Mouse (Mus musculus) heart, embryonic 12.5 days (tissue): Measurements from ENCODE around the gene Acap2. TPM values are rescaled to one million over a fixed set of nuclear protein-coding genes. Genes with fewer than 3 reads are reported as not detected.

ENCODE experiments used
- ATAC-seq: fragments of 200-750 bp; cut with Nextera tagmentation; 2 replicates; pipeline ENCODE4 v1.8.0; 2017; ENCODE audit warnings: moderate TSS enrichment, moderate library complexity; ENCODE audit not compliant: insufficient number of reproducible peaks, low FRiP score
- H3K27ac ChIP-seq: fragments of 300-500 bp; sonication (generic); 2 replicates; pipeline ENCODE4 v1.5.1; 2016; ENCODE audit warnings: mild to moderate bottlenecking, moderate library complexity; ENCODE audit not compliant: poor library complexity, severe bottlenecking
- H3K27me3 ChIP-seq: fragments of 300-500 bp; sonication (generic); replicated peaks from 2 replicates; pipeline ENCODE4 v1.6.1; 2016; ENCODE audit warnings: mild to moderate bottlenecking, moderate library complexity
- H3K36me3 ChIP-seq: fragments of 300-500 bp; sonication (generic); 2 replicates; pipeline ENCODE4 v1.6.1; 2016; ENCODE audit warnings: mild to moderate bottlenecking, moderate library complexity
- H3K4me1 ChIP-seq: fragments of 300-500 bp; sonication (generic); replicated peaks from 2 replicates; pipeline ENCODE4 v1.6.1; 2016; ENCODE audit warnings: mild to moderate bottlenecking
- H3K4me2 ChIP-seq: fragments of 300-500 bp; sonication (generic); 2 replicates; pipeline ENCODE4 v1.6.1; 2016; ENCODE audit warnings: mild to moderate bottlenecking, moderate library complexity
- H3K4me3 ChIP-seq: fragments of 300-500 bp; sonication (generic); 2 replicates; pipeline ENCODE4 v1.5.1; 2016; ENCODE audit warnings: mild to moderate bottlenecking
- H3K9ac ChIP-seq: fragments of 300-500 bp; sonication (generic); 2 replicates; pipeline ENCODE4 v1.6.1; 2016; ENCODE audit warnings: mild to moderate bottlenecking, moderate library complexity
- H3K9me3 ChIP-seq: fragments of 300-500 bp; sonication (generic); replicated peaks from 2 replicates; pipeline ENCODE4 v1.6.1; 2016; ENCODE audit warnings: mild to moderate bottlenecking, moderate library complexity
- WGBS: fragments of 180-500 bp; shearing (Covaris S2); methylation state at CpG from one replicate; pipeline ENCODE4 v1.1.7; 2016; 5-methylcytosine and 5-hydroxymethylcytosine counted together
- polyA plus RNA-seq: library from polyadenylated mRNA; unstranded; fragments of >200 nt; fragmentation: Nextera tagmentation; extraction: Ambion mirVana; gene quantifications from 2 replicates; pipeline ENCODE4 v1.2.1, GENCODE M21; 2016

Gene Acap2
- polyA plus RNA-seq, 1 experiment from 2014 or later, result 17.0 TPM

DNA sequence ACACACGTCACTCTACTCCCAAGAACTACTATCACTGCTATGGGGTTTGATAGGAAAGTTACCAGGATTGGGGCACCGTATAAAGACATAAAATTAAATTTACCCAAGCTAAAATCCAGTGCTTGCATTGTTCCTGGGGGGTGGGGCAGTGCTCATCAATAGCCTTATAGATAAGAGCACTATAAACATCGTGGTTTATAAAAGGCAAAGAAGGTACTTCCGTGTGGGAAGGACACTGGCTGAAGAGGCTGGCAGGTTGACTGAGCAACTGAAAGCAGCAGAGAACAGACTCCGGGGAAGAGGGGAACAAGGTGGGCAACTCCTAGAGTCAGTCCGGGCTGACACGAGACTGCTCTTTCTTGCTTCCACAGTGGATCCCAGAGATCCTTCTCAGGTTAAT lies 33.1 kb downstream of the Acap2 start:
- no peak overlapping the region for H3K4me2 ChIP-seq
- no peaks in the 10 kb centered on the region; the same call in 1 of the 2 replicates for H3K9me3 ChIP-seq
- no peaks in the 10 kb centered on the region for H3K27me3 ChIP-seq
- no peak overlapping the region for H3K27ac ChIP-seq
- no peak for ATAC-seq
- no peak overlapping the region for H3K9ac ChIP-seq
- H3K4me1 ChIP-seq, result peaks cover 25% of the 10 kb centered on the region
- H3K4me3 ChIP-seq, result no peak overlapping the region
- 0 out of 2 replicates have a peak, but pooled peaks cover 1% of the 10 kb centered on the region for H3K36me3 ChIP-seq
- 59% methylated on average over 7 of the region's 7 CpGs for WGBS

DNA sequence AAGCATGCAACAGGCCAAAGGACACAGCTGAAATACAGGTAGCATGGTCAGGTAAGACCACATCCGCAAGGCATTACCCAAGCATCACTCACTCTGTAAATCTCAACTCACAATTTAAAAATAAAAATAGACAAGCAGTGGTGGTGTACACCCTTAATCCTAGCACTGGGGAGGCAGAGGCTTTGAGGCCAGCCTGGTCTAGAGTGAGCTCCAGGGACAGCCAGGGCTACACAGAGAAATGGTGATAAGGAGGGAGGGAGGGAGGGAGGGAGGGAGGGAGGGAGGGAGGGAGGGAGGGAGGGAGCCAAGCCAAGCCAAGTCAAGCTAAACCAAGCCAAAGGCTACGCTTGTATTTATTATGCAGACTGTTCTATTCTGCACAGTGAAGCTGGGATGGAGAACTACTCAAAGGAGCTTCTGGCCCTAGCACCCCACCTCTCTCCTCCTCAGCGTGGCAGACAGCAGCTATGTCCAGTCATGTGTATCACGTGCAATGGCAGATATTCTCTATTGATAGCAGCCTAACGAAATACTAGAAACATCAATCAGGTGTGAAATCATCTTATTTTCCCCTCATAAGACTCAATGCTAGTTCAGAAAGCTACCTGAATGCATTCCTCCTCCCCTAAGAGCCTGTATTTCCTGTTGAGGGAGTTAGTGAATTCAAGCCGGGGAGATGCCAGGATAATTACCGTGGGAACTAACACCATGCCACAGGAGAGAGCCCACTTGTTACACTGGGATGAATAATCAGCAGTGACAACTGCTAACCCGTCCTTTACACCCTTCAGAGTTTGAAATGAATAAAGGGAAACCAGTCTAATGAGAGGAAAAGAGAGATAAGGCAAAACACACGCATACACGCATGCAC lies 33.8 kb downstream of the Acap2 start:
- WGBS, result 63% methylated on average over 10 of the region's 10 CpGs
- Histone ChIP-seq H3K9ac (no peak overlapping the region), H3K36me3 (0 out of 2 replicates have a peak, but pooled peaks cover 2% of the 10 kb centered on the region), H3K4me1 (peaks cover 25% of the 10 kb centered on the region), H3K27ac (no peak overlapping the region), H3K4me2 (no peak overlapping the region), H3K9me3 (no peaks in the 10 kb centered on the region; the same call in 1 of the 2 replicates), H3K27me3 (no peaks in the 10 kb centered on the region), H3K4me3 (no peak overlapping the region)
- no peak for ATAC-seq

DNA sequence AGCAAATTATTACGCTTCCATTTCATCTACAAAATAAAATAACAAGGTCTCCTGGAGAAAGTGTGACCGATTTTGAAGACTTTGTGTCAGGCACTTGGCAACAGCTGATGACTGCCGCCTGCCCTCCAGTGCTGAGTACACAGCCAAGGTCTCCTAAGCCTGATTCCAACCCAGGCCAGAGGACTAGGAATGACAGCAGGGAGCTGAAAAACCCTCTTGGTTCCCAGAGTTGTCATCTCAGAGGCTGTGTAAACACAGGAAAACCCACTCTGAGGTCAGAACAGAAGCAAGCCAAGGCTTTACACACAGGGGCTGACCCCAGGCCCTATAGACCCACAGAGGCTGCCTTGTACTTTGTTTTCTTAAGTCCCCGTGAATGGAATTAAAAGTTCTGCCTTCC lies 35.1 kb downstream of the Acap2 start:
- H3K4me3 ChIP-seq, result no peak overlapping the region
- no peak overlapping the region for H3K4me2 ChIP-seq
- ATAC-seq, result no peak; the same call in 1 of the 2 replicates
- no peaks in the 10 kb centered on the region for H3K27me3 ChIP-seq
- H3K9ac ChIP-seq, result no peak overlapping the region
- WGBS, result 64% methylated on average over 4 of the region's 4 CpGs
- H3K4me1 ChIP-seq, result peaks cover 25% of the 10 kb centered on the region
- H3K9me3 ChIP-seq, result no peaks in the 10 kb centered on the region; the same call in 1 of the 2 replicates
- 0 out of 2 replicates have a peak, but pooled peaks cover 2% of the 10 kb centered on the region for H3K36me3 ChIP-seq
- no peak overlapping the region for H3K27ac ChIP-seq

DNA sequence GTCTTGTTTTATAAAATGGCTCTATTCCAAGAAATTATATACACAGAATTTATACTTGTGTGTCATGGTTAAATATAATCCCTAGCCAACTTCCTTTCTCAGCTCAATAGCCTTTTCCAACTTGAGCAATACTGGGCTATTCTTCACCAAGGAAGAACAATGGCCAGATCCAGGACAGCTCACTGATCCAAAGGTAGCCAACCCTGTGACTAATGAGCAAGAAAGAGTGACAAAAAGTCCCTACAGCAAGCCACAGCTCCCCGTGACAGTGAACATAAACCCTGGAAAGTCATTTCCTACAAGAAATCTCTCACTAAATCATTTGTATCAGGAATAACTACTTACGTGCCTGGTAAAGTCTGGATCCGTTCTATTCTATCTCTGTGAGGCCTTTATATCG lies 35.6 kb downstream of the Acap2 start:
- no peak for ATAC-seq
- Histone ChIP-seq H3K27me3 (no peaks in the 10 kb centered on the region), H3K4me1 (peaks cover 25% of the 10 kb centered on the region), H3K36me3 (0 out of 2 replicates have a peak, but pooled peaks cover 2% of the 10 kb centered on the region), H3K9me3 (no peaks in the 10 kb centered on the region; the same call in 1 of the 2 replicates), H3K4me3 (no peak overlapping the region), H3K9ac (no peak overlapping the region), H3K4me2 (no peak overlapping the region), H3K27ac (no peak overlapping the region)
- 79% methylated on average over 4 of the region's 4 CpGs for WGBS

DNA sequence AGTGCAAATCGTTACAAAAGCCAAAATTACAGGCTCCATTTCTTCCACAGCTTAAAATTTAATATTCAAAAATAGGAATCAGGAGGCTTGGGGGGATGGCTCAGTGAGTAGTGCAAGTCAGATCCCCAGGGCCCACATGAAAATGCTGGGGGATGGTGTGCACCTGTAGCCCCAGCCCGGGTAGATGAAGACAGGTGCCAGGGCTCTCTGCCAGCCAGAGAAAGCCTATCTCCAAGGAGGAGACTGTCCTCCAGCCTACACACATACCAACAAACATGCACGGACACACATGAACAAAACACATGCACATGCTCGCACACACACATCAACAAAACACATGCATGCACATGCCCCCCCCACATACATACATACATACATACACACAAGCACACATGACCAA lies 36.9 kb downstream of the Acap2 start:
- Histone ChIP-seq H3K9me3 (no peaks in the 10 kb centered on the region; the same call in 1 of the 2 replicates), H3K9ac (no peak overlapping the region), H3K27ac (no peak overlapping the region), H3K4me1 (peaks cover 25% of the 10 kb centered on the region), H3K4me2 (no peak overlapping the region), H3K27me3 (no peaks in the 10 kb centered on the region), H3K36me3 (0 out of 2 replicates have a peak, but pooled peaks cover 2% of the 10 kb centered on the region), H3K4me3 (no peak overlapping the region)
- WGBS, result 84% methylated on average over 4 of the region's 4 CpGs
- no peak for ATAC-seq

DNA sequence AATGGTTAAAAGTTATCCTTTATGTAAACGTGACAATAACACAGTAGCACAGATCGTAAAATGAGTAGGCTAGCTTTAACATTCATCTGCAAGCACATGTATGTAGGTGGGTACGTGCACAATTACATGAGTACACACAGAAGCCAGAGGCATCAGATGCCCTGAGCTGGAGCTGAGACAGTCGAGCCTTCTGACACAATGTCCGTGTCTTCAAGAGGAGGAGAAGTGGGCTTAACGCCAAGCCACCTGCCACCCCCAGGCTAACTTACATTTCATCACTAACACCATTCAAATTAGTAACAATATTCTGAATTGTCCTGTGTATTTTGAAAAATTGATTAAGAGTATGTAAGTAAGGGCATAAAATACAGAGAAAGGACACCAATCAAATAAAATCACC lies 40.6 kb downstream of the Acap2 start:
- Histone ChIP-seq H3K36me3 (peaks cover 26% of the 10 kb centered on the region), H3K4me2 (no peak overlapping the region), H3K9me3 (peaks cover 13% of the 10 kb centered on the region), H3K27ac (no peak overlapping the region), H3K9ac (no peak overlapping the region), H3K4me1 (peaks cover 1% of the 10 kb centered on the region; the same call in 1 of the 2 replicates), H3K27me3 (no peaks in the 10 kb centered on the region), H3K4me3 (no peak overlapping the region)
- 80% methylated on average over 6 of the region's 6 CpGs for WGBS
- no peak for ATAC-seq

DNA sequence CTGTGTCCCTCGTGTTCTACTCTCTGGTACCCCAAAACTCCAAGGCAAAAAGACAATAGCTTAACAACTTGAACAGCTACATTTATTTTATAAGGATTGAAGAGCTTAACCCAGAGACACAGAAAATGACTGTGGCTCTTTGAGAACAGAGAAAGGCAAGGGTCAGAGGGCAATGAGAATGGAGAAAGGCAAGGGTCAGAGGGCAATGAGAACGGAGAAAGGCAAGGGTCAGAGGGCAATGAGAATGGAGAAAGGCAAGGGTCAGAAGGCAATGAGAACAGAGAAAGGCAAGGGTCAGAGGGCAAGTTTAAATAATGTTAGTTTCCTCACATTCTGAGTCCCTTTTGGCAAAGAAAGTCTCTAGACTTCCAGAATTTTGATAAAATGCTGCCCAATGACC lies 41.6 kb downstream of the Acap2 start:
- no peak overlapping the region for H3K4me2 ChIP-seq
- H3K4me3 ChIP-seq, result no peak overlapping the region
- no peaks in the 10 kb centered on the region for H3K4me1 ChIP-seq
- no peaks in the 10 kb centered on the region for H3K27me3 ChIP-seq
- H3K9me3 ChIP-seq, result peaks cover 13% of the 10 kb centered on the region
- peaks cover 35% of the 10 kb centered on the region for H3K36me3 ChIP-seq
- WGBS, result 75% methylated on average over 2 of the region's 2 CpGs
- no peak for ATAC-seq
- no peak overlapping the region for H3K9ac ChIP-seq
- H3K27ac ChIP-seq, result no peak overlapping the region

DNA sequence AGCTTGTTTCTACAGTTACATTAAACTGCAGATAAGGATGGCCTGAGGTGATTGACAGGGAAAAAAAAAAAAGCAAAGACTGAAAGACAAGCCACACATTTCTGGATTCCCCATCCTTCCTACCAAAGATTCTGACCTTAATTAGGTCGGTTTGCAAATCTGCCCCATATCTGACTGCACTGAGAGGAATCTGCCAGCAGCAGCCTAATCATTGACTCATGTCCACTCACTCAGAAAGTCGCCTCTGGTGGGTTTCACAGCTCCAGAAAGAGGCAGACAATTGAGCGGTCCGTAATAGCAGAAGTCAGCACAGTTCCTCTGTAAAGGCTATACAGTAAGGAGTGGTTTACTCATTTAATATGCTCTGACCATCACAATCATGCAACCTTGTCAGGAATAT lies 51.2 kb downstream of the Acap2 start:
- H3K4me2 ChIP-seq, result no peak overlapping the region
- H3K9me3 ChIP-seq, result no peaks in the 10 kb centered on the region
- H3K36me3 ChIP-seq, result peaks cover 31% of the 10 kb centered on the region
- H3K4me1 ChIP-seq, result no peaks in the 10 kb centered on the region
- no peak overlapping the region for H3K9ac ChIP-seq
- no peaks in the 10 kb centered on the region for H3K27me3 ChIP-seq
- WGBS, result 79% methylated on average over 4 of the region's 4 CpGs
- H3K27ac ChIP-seq, result no peak overlapping the region
- ATAC-seq, result no peak
- H3K4me3 ChIP-seq, result no peak overlapping the region

DNA sequence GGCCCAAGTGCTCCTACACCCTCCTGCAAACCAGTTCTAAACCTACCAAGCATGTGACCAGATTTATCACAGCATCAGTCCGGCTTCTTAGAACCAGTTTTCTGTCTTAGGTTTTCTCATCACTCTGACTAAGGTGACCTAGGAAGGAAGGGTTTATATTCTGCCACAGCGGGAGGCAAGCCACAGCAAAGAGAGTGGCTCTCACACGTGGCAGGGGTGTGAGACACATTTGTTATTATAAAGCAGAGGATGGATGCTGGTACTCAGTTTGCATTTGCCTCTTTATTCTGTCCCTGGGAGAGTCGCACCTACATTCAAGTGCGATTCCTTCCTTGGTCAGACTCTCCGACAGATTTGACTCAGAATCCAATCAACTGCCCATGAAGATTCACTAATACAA lies 52.2 kb downstream of the Acap2 start:
- ATAC-seq, result no peak
- H3K4me3 ChIP-seq, result no peak overlapping the region
- WGBS, result 68% methylated on average over 6 of the region's 6 CpGs
- peaks cover 26% of the 10 kb centered on the region for H3K36me3 ChIP-seq
- H3K9me3 ChIP-seq, result no peaks in the 10 kb centered on the region
- H3K27me3 ChIP-seq, result no peaks in the 10 kb centered on the region
- no peak overlapping the region for H3K9ac ChIP-seq
- no peak overlapping the region for H3K27ac ChIP-seq
- H3K4me1 ChIP-seq, result no peaks in the 10 kb centered on the region
- no peak overlapping the region for H3K4me2 ChIP-seq

DNA sequence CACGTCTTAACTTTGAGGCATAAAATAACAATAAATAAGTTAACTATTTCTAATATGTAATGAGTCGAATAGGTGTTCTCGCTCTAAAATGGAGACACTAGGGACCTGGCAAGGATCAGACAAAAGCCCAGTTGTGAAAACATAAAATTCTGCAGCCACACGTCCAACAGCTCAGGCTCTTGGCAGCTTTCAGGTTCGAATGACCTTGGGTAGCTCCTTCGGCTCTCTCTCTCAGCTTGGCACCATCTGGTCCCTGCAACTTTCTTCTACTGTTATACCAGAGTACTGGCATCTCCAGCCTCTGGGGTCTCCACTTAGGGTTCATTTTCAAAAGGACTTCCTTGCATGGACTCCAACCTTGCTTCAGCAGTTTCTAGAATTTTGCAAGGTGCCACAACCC lies 53.3 kb downstream of the Acap2 start:
- ATAC-seq, result no peak
- Histone ChIP-seq H3K36me3 (peaks cover 20% of the 10 kb centered on the region), H3K4me3 (no peak overlapping the region), H3K9ac (no peak overlapping the region), H3K4me1 (no peaks in the 10 kb centered on the region), H3K27me3 (no peaks in the 10 kb centered on the region), H3K9me3 (no peaks in the 10 kb centered on the region), H3K27ac (no peak overlapping the region), H3K4me2 (no peak overlapping the region)
- 79% methylated on average over 6 of the region's 6 CpGs for WGBS

DNA sequence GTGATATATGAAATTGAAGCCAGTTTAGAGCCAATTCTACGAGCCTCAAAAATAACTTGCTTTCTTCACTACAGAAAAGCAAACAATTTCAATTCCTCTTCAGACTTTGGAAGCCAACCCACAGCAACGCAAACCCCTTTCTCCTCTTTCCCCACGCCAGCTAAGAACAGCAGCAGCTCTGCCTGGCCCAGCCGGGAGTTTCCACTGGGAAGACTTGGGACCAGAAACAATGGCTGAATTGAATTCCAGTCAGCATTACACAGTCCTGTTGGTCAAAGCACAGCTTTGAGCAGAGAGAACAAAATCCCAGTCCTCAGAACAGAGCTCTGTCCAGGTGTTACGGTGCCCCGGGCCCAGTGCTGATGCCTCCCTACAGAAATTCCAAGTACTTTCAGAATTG lies 59.1 kb downstream of the Acap2 start:
- Histone ChIP-seq H3K9me3 (no peaks in the 10 kb centered on the region), H3K27ac (no peak overlapping the region), H3K4me2 (no peak overlapping the region), H3K36me3 (peaks cover 22% of the 10 kb centered on the region), H3K4me3 (no peak overlapping the region), H3K4me1 (no peaks in the 10 kb centered on the region), H3K9ac (no peak overlapping the region), H3K27me3 (no peaks in the 10 kb centered on the region)
- ATAC-seq, result no peak
- WGBS, result 78% methylated on average over 6 of the region's 6 CpGs
